Mouse (Mus musculus) E14TG2a.4 (cell line): ENCODE data around the gene AC161166.1.

Experiments used
- CTCF ChIP-seq: conservative IDR thresholded peaks from 2 replicates; pipeline ENCODE4 v1.5.1; 2014; ENCODE audit warnings: low read length
- NANOG ChIP-seq: IDR thresholded peaks from 2 replicates; pipeline ENCODE4 v1.6.1; 2014; ENCODE audit warnings: borderline replicate concordance, low read length, mixed read lengths

DNA sequence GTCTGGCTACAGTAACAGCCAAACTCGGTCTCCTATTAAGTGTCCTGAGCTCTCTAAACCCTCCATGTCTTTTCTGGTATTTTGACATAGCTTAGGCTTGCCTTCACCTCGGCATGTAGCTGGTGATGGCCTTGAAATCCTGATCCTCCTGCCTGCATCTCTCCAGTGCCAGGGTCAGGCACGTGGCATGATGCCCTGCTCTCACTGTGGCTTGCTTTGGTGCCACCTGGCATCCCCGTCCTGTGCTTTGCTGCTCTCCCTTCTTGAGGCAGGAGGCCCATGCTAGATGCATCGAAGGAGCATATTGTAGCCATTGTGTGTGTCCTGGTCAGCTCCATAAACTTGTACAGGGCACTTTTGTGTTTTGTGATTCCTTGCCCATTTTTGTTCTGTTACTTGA is 25.3 kb upstream of the AC161166.1 start:
- TF ChIP-seq NANOG = no peak
- no peak for TF ChIP-seq CTCF
